Mouse (Mus musculus) thymus, adult 2 months (tissue): ENCODE measurements around the gene Arhgef39.

ENCODE experiments used
- CTCF ChIP-seq: fragments of 200-500 bp; IDR thresholded peaks from 2 replicates; pipeline ENCODE4 v1.5.1; 2012; ENCODE audit warnings: mild to moderate bottlenecking, control low read depth, low read length, moderate library complexity, borderline replicate concordance; ENCODE audit not compliant: control insufficient read depth, poor library complexity, insufficient read depth; ENCODE audit errors: extremely low read depth
- POLR2A ChIP-seq: fragments of 200-500 bp; IDR thresholded peaks from 2 replicates; pipeline ENCODE4 v1.6.1; 2012; ENCODE audit warnings: mild to moderate bottlenecking, low read length, control low read depth, moderate library complexity; ENCODE audit not compliant: control insufficient read depth, poor library complexity, insufficient read depth; ENCODE audit errors: extremely low read depth

GRCm38 (mm10) chr4:43535628-43536027 lies 36.1 kb upstream of the Arhgef39 start:
- TF ChIP-seq CTCF (no peak), POLR2A (no peak)
